Mouse (Mus musculus) stomach, postnatal 0 days (tissue): ENCODE data around the gene Notch1.

ENCODE experiments used
- CTCF ChIP-seq: IDR thresholded peaks from 2 replicates; pipeline ENCODE4 v1.5.1; 2016; ENCODE audit warnings: antibody characterized with exemption, low read depth, mild to moderate bottlenecking, moderate library complexity
- EP300 ChIP-seq: optimal IDR thresholded peaks from 2 replicates; pipeline ENCODE3; 2016; ENCODE audit warnings: antibody characterized with exemption

- TF ChIP-seq CTCF (no peak), EP300 (no peak)
Observed at GRCm38 (mm10) chr2:26497861-26498533, 18.5 kb downstream of the Notch1 start.
